Mouse (Mus musculus) heart, postnatal 0 days (tissue): ENCODE measurements around the gene Tbkbp1.

Experiments
- CTCF ChIP-seq: IDR thresholded peaks from 2 replicates; pipeline ENCODE4 v1.5.1; 2016; ENCODE audit warnings: antibody characterized with exemption, control low read depth, low read depth
- EP300 ChIP-seq: IDR thresholded peaks from 2 replicates; pipeline ENCODE4 v1.6.1; 2016; ENCODE audit warnings: antibody characterized with exemption, low read depth

DNA sequence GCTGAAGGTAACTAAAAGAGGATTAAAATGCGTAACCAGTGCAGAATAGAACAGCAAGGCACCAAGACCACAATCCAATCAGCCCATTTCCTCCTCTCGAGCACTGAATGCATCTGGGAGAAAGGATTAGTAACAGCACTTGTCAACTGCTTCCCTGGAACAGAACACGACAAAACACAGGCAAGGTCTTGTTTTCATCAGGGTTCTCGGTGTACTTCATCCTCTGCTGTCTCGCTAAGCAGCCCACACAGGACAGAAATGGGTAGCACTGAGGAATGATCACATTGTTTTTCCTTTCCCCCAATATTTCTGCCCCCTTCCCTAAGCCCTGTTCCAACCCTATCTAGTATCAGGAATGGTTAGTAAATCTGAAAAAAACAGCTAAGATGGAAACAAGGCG lies 9.0 kb upstream of the Tbkbp1 start:
- no peak for TF ChIP-seq CTCF
- no peak for TF ChIP-seq EP300
